Mouse (Mus musculus): ENCODE measurements at regions not wholly inside any gene's neighbourhood (a gene's known extent, or its start where the extent isn't known, plus 50 kb on each side); places are given as distances from the start of the nearest gene placed in this dataset.

DNA sequence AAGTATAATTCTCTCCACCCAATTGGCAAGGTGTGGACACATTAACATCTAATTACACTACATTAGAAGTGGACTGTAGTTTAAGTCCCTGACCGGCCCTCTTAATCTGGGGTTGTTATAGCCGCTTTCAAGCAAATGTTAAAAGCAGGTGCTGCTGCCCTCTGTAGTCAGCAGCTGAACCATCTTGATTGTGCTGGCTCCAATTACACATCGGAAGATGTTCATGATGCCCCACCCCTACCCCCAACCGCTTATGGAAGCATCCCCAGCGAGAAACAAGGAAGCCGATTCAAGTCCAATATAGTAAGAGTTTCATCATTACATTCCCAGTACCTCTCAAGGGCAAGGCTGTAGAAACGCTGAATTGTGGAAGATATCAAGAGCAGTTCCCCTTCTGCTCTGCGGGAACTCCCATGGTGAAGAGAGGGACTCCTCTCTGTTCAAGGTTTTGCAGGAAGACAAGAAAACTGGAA lies 341.7 kb downstream of the Adam3 start:
- no peak for TF ChIP-seq CTCF (conservative IDR thresholded peaks at IDR 0.05; ENCODE audit: insufficient read depth, insufficient read length, low read depth, low read length)
- TF ChIP-seq POLR2A (IDR thresholded peaks at IDR 0.05; ENCODE audit: low read depth, low read length) = no peak
